Mouse (Mus musculus): ENCODE data around the gene Opn5. TPM values are rescaled to one million over a fixed set of nuclear protein-coding genes. Genes with fewer than 3 reads are reported as not detected.
A peak's percentile ranks its signal among the peaks of the same experiment; 100 is the strongest.

Gene Opn5
- not detected in 2 replicates for polyA plus RNA-seq (2015; fragmentation: Nextera tagmentation; extraction: Ambion mirVana)

DNA sequence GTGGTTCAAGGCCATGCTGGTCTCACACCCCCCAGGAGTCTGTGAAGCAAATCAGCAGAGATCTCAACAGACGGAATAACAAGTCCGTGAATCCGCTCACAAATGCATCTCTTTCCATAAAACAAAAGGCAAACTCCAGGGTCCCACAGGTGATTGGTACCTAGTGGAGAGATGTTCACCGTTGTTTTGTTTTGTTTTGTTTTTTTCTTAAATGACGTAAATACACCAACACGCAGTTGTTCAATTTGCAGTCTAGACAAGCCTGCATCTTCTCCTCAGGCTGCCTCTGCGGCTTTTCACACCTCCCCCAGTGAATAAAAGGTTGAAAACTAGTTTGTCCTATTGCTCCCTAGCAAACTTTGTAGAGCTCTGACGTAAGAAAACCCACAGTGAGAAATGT is at the start of gene Opn5:
Gene Opn5, minus strand, starts transcription at position 101 of the 400 bp plus-strand sequence.
- WGBS = 68% methylated on average over 8 of the region's 8 CpGs
- ATAC-seq (ENCODE audit: extremely low read depth, insufficient number of reproducible peaks, low FRiP score, low TSS enrichment) = no peak
- H3K27ac ChIP-seq (replicated peaks) = no peak within 1 kb of the TSS
- H3K36me3 ChIP-seq = no peaks in the 10 kb centered on the region
- H3K4me3 ChIP-seq = no peak within 1 kb of the TSS
- no peaks in the 10 kb centered on the region for H3K4me1 ChIP-seq
- no peaks in the 10 kb centered on the region for H3K27me3 ChIP-seq (replicated peaks)
- no peak within 1 kb of the TSS for H3K4me2 ChIP-seq
- no peaks in the 10 kb centered on the region for H3K9me3 ChIP-seq
- H3K9ac ChIP-seq = no peak within 1 kb of the TSS

DNA sequence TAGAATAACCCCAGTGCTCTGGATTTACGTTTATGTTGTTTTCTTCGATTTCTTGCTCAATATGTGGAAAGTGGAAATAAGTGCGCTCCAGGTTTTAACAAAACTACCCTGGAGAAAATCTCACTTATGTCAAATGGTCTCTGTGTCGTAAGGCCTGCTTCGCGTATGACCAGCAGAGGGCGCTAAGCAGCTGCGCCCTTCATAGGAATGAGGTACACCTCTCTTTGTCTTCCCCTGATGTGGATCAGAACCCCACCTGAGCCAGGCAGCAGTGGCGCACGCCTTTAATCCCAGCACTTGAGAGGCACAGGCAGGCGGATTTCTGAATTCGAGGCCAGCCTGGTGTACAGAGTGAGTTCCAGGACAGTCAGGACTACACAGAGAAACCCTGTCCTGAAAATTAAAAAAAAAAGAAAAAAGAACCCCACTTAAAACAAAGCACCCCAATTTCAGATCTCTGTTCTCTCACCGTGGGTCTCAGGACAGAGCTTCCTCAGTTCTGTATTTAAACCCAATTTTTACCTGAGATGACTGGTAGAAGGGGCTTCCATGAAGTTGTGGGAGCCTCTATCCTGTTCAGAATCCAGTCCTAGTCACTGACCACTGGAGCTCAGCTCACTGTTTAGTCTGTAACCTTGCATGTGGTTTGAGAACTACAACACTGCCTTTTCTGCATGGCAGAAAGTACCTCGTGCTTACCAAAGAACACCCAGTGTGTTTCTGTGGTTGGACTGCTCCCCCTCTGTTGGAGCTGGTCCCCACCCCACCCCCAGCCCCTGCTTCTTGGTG is 47.6 kb upstream of the Opn5 start:
- H3K4me1 ChIP-seq = no peaks in the 10 kb centered on the region
- no peak overlapping the region for H3K4me3 ChIP-seq
- WGBS = 16% methylated on average over 14 of the region's 14 CpGs
- no peaks in the 10 kb centered on the region for H3K27me3 ChIP-seq (replicated peaks)
- H3K9me3 ChIP-seq = 0 out of 2 replicates have a peak, but pooled peaks cover 2% of the 10 kb centered on the region
- H3K27ac ChIP-seq (replicated peaks) = no peak overlapping the region
- peak overlapping the region; percentile 48 for H3K4me2 ChIP-seq
- H3K9ac ChIP-seq = 0 out of 2 replicates have a peak overlapping the region, but pooled peaks have one; percentile 54
- no peaks in the 10 kb centered on the region for H3K36me3 ChIP-seq
- no peak for ATAC-seq (ENCODE audit: extremely low read depth, insufficient number of reproducible peaks, low FRiP score, low TSS enrichment)

DNA sequence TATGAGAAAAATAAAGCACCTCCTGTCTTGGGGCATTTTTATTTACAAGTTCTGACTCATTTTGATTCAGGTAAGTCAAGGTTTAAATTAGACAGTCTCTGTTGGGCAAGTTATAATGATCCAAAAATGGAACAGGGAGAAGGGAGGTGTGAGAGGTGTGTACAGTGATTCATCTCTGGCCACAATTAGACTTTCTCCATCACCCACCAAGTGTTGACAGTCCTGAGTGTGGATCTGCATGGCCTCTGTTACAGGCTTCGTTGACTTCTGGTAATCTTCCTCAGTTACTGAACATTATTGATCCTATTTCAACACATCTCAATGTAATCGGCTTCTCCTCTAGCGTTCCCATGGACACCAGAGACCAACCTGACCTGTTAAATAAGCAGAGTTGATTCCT is 32.2 kb upstream of the Opn5 start:
- H3K27ac ChIP-seq (replicated peaks) = no peak overlapping the region
- H3K36me3 ChIP-seq = no peaks in the 10 kb centered on the region
- WGBS = 40% methylated on average over 3 of the region's 3 CpGs
- H3K4me3 ChIP-seq = no peak overlapping the region
- H3K4me2 ChIP-seq = no peak overlapping the region
- no peak overlapping the region for H3K9ac ChIP-seq
- H3K9me3 ChIP-seq = no peaks in the 10 kb centered on the region
- no peaks in the 10 kb centered on the region for H3K4me1 ChIP-seq
- H3K27me3 ChIP-seq (replicated peaks) = no peaks in the 10 kb centered on the region
- no peak for ATAC-seq (ENCODE audit: extremely low read depth, insufficient number of reproducible peaks, low FRiP score, low TSS enrichment)

DNA sequence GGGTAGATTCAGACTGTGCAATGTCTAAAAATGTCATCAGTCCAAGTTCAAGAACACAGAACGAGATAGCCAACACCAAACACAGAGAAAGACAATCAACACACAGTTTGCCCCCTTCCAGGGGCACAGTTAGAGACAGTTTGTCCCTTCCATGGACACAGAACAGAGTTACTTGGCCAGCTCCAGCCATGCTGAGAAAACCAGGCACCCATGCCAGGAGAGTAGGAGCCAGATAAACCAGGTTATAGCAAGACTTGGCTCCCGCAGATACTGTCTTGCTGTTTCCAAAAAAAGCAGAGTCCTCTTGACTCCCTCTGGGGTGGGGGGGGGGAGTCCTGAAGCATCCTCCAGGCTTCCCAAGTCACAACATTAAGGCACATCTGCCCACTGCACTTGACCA is 19.0 kb upstream of the Opn5 start:
- no peak for ATAC-seq (ENCODE audit: extremely low read depth, insufficient number of reproducible peaks, low FRiP score, low TSS enrichment)
- H3K36me3 ChIP-seq = no peaks in the 10 kb centered on the region
- WGBS = 52% methylated on average over 2 of the region's 2 CpGs
- no peak overlapping the region for H3K4me2 ChIP-seq
- no peaks in the 10 kb centered on the region for H3K9me3 ChIP-seq
- no peaks in the 10 kb centered on the region for H3K4me1 ChIP-seq
- no peak overlapping the region for H3K4me3 ChIP-seq
- no peak overlapping the region for H3K9ac ChIP-seq
- no peaks in the 10 kb centered on the region for H3K27me3 ChIP-seq (replicated peaks)
- H3K27ac ChIP-seq (replicated peaks) = no peak overlapping the region

DNA sequence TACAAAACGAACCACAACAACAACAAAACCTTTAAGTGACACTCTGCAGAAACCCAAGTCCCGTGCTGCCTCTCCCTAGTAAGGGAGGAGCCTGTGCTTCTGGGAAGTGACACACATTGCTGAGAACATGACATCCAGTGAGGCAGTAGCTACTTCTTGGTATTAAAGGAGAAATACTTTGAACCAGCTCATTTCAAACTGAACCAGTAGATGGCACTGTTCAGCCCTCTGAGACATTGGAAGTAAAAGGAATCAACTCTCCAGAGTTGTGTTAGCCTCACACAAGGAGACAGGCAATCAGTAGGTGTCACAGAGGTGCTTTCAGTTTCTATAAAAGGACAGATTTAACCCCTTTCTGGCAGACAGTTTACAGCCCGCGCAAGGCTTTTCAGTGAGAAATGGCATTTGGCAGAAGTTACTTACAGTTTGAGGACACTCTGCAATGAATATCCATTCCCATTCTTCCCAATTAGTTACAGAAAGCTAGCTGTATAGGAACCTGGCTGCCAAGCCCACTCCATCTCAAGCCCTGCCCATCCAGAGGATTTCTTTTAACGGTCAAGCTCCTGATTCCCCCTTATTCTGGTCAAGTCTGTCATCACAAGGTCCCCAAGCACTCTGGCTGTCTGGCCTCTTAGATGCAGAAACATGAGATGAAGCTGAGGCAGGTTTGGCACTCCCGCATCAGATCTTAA is 2.0 kb upstream of the Opn5 start:
- Histone ChIP-seq H3K4me1 (no peaks in the 10 kb centered on the region), H3K9ac (no peak overlapping the region), H3K4me2 (no peak overlapping the region), H3K27ac (replicated peaks) (no peak overlapping the region), H3K4me3 (no peak overlapping the region), H3K27me3 (replicated peaks) (no peaks in the 10 kb centered on the region), H3K9me3 (no peaks in the 10 kb centered on the region), H3K36me3 (no peaks in the 10 kb centered on the region)
- no peak for ATAC-seq (ENCODE audit: extremely low read depth, insufficient number of reproducible peaks, low FRiP score, low TSS enrichment)
- 34% methylated on average over 6 of the region's 6 CpGs for WGBS

DNA sequence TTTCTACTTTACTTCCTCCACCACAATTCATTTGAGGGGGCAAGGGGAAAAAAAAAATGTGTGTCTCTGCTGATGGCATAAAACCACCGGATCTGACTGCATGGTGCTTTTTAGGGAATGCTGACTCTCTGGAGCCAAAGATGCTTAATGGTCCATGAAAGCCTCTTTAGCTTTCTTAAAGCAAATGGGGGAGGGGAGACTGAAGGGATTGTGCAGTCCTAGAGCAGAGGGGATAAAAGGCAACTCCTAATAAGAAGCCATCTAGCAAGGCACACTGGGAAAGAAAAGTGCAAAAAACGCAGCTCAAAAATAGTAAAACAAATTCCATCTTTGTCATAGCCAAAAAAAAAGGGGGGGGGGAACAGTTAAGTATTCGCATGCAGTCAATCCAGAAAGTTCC is 2.9 kb downstream of the Opn5 start:
- no peak overlapping the region for H3K4me3 ChIP-seq
- no peaks in the 10 kb centered on the region for H3K27me3 ChIP-seq (replicated peaks)
- no peaks in the 10 kb centered on the region for H3K36me3 ChIP-seq
- ATAC-seq (ENCODE audit: extremely low read depth, insufficient number of reproducible peaks, low FRiP score, low TSS enrichment) = no peak
- no peak overlapping the region for H3K4me2 ChIP-seq
- no peaks in the 10 kb centered on the region for H3K9me3 ChIP-seq
- H3K4me1 ChIP-seq = no peaks in the 10 kb centered on the region
- H3K9ac ChIP-seq = no peak overlapping the region
- no peak overlapping the region for H3K27ac ChIP-seq (replicated peaks)
- WGBS = 47% methylated on average over 3 of the region's 3 CpGs

DNA sequence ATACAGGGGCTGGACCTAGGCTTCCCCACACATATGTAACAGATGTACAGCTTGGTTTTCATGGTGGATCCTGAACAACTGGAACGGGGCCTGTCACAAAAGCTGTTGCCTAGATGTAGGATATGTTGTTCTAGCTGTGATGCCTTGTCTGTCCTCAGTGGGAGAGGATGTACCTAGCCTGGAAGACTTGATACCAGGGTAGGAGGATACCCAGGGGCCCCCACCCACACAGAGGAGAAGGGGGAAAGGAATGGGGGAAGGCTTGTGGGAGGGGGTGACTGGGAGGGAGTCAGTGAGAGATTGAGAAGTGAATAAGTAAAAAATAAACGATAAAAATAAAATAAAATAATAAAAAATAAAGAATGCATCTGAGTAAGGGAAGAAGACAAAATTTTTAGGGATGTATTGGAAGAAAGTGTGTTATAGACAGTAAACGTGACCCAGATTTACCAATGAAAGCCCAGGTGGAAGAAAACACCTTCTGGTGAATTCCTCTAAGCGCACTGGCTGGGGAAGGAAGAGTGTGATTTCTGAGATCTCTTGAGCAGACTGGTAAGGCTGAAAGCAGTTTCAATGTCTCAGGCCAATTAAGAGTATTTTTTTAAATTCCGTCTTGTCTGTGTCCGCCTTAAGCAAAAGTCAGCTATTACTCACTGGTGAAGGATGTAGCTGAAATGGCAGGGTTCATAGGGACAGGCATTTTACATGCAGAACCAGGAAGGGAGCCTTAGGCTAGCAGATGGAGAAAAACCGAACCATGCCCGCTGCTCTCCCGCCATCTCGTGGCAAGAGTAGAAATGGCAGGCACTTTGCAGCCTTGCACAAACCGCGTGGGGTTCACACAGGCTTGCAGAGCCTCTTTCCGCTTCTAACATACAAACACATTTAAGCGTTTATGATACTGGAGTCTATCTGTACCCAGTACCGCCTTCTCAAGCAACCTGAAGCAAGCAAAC is 8.1 kb downstream of the Opn5 start:
- Histone ChIP-seq H3K4me3 (no peak overlapping the region), H3K4me1 (no peaks in the 10 kb centered on the region), H3K27ac (replicated peaks) (no peak overlapping the region), H3K4me2 (peak overlapping the region; percentile 33; the same call in 1 of the 2 replicates), H3K9ac (no peak overlapping the region), H3K27me3 (replicated peaks) (no peaks in the 10 kb centered on the region), H3K36me3 (no peaks in the 10 kb centered on the region), H3K9me3 (no peaks in the 10 kb centered on the region)
- WGBS = 20% methylated on average over 15 of the region's 15 CpGs
- ATAC-seq (ENCODE audit: extremely low read depth, insufficient number of reproducible peaks, low FRiP score, low TSS enrichment) = no peak

DNA sequence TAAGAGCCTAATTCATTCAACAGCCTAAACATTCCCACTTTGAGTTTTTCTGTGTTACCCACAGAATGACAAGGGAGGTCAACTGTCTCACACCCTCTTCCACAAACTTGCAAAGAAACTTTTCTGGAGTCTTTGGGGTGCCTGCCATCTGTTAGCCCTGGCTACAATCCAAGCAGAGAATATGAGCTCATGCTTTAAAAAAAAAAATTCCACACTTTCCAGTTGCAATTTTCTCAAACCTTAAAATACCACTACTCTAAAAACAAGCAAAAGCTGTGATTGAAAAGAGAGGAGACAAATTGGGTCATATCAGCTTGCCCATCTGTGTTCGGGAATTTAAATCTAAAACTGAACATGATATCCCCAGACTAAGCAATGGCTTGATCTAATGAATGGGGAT is 24.7 kb downstream of the Opn5 start:
- H3K36me3 ChIP-seq = no peaks in the 10 kb centered on the region
- ATAC-seq (ENCODE audit: extremely low read depth, insufficient number of reproducible peaks, low FRiP score, low TSS enrichment) = no peak
- H3K4me3 ChIP-seq = no peak overlapping the region
- WGBS = 63% methylated on average over 1 of the region's 1 CpGs
- H3K27ac ChIP-seq (replicated peaks) = no peak overlapping the region
- H3K27me3 ChIP-seq (replicated peaks) = no peaks in the 10 kb centered on the region
- no peaks in the 10 kb centered on the region for H3K4me1 ChIP-seq
- no peak overlapping the region for H3K4me2 ChIP-seq
- no peak overlapping the region for H3K9ac ChIP-seq
- H3K9me3 ChIP-seq = no peaks in the 10 kb centered on the region

DNA sequence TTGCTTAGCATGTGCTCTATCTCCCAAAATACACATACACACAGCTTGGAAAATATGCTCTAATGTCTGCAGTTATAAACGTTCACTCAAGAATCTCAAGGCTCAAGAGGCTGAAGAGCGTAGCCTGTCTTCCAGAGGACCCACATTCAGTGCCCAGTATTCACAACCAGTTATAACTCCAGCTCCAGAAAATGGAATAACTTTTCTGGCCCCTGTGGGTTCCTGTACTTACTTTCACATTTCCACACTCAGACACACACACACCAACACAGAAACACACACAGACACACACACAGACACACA is 28.2 kb downstream of the Opn5 start:
- Histone ChIP-seq H3K27ac (replicated peaks) (no peak overlapping the region), H3K9me3 (no peaks in the 10 kb centered on the region), H3K36me3 (no peaks in the 10 kb centered on the region), H3K4me1 (no peaks in the 10 kb centered on the region), H3K4me2 (no peak overlapping the region), H3K4me3 (no peak overlapping the region), H3K9ac (no peak overlapping the region), H3K27me3 (replicated peaks) (no peaks in the 10 kb centered on the region)
- whole genome bisulfite sequencing = 70% methylated on average over 2 of the region's 2 CpGs
- ATAC-seq (ENCODE audit: extremely low read depth, insufficient number of reproducible peaks, low FRiP score, low TSS enrichment) = no peak

DNA sequence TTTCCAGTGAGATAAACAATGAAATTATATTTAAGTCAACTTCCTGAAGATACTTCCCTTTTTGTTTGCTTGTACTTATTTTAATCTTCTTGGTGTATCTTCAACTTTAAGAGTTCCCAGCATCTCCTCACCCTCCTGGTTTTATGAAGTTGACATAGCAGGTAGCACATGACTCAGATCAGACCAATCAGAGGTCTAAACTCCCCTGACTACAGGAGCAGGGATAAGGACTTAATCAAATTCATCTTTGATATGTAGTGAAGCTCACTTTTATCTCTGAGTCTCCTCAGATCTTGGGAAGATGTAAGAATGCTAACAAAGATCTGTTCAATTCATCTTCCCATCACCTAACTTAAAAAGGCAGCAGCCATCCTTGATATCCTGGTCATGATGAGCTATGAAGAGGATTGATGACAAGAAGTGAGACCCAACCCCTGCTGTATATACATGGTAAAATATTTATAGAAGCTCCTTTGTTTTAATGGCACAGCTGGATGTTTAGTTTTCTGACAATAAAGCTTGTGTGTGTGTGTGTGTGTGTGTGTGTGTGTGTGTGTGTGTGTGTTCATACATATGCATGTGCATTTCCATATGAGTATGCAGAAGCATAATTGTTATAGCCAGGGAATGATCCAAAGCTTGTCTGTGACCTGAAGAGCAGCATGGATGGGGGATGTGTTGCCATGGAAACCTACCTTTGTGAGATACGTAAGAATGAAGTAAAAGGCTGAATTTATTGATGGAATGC is 28.7 kb downstream of the Opn5 start:
- H3K4me1 ChIP-seq = 0 out of 2 replicates have a peak, but pooled peaks cover 2% of the 10 kb centered on the region
- H3K27me3 ChIP-seq (replicated peaks) = no peaks in the 10 kb centered on the region
- ATAC-seq (ENCODE audit: extremely low read depth, insufficient number of reproducible peaks, low FRiP score, low TSS enrichment) = no peak
- 54% methylated on average over 1 of the region's 1 CpGs for WGBS
- no peaks in the 10 kb centered on the region for H3K9me3 ChIP-seq
- H3K9ac ChIP-seq = no peak overlapping the region
- no peak overlapping the region for H3K4me2 ChIP-seq
- H3K36me3 ChIP-seq = no peaks in the 10 kb centered on the region
- no peak overlapping the region for H3K27ac ChIP-seq (replicated peaks)
- no peak overlapping the region for H3K4me3 ChIP-seq

DNA sequence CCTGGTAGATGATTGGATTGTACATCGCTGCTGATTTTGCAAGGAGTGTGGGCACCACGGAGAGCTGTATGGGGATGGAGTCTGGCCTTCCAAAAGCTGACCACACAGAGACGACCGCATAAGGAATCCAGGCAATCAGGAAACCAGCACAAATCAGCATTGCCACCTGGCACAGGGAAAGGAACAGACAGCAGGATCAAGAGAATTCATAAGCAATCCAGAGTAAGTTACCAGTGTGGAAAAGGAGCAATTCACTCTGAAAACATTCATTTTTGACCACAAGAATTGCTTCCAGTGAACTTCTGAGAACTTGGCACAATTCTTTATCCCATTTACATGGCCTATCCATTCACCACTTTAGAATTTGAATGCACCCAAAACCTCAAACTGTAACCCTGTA is 30.6 kb downstream of the Opn5 start:
- Histone ChIP-seq H3K4me3 (no peak overlapping the region), H3K9me3 (no peaks in the 10 kb centered on the region), H3K27me3 (replicated peaks) (no peaks in the 10 kb centered on the region), H3K4me2 (no peak overlapping the region), H3K4me1 (0 out of 2 replicates have a peak, but pooled peaks cover 11% of the 10 kb centered on the region), H3K27ac (replicated peaks) (no peak overlapping the region), H3K36me3 (no peaks in the 10 kb centered on the region), H3K9ac (no peak overlapping the region)
- ATAC-seq (ENCODE audit: extremely low read depth, insufficient number of reproducible peaks, low FRiP score, low TSS enrichment) = no peak
- 74% methylated on average over 4 of the region's 4 CpGs for WGBS

Data from heart, embryonic 13.5 days (tissue).